Mouse (Mus musculus) midbrain, embryonic 14.5 days (tissue): ENCODE measurements around the gene Sms. TPM values are rescaled to one million over a fixed set of nuclear protein-coding genes. Genes with fewer than 3 reads are reported as not detected.

ENCODE experiments used
- ATAC-seq: fragments of 200-750 bp; cut with Nextera tagmentation; 2 replicates; pipeline ENCODE4 v1.8.0; 2017; ENCODE audit warnings: moderate number of reproducible peaks, moderate library complexity; ENCODE audit not compliant: low FRiP score, low TSS enrichment
- DNase-seq: peaks from one replicate; pipeline ENCODE4 v3.0.0-alpha.2; 2015
- H3K27ac ChIP-seq: fragments of 300-500 bp; sonication (generic); replicated peaks from 2 replicates; pipeline ENCODE4 v1.5.1; 2014; ENCODE audit warnings: mild to moderate bottlenecking, low read depth, low read length, moderate library complexity
- H3K27me3 ChIP-seq: fragments of 300-500 bp; sonication (generic); 2 replicates; pipeline ENCODE4 v1.6.1; 2014; ENCODE audit warnings: low read length, control low read depth, mixed read lengths; ENCODE audit not compliant: control insufficient read depth, insufficient read depth
- H3K36me3 ChIP-seq: fragments of 300-500 bp; sonication (generic); 2 replicates; pipeline ENCODE4 v1.6.1; 2014; ENCODE audit warnings: low read length, control low read depth; ENCODE audit not compliant: control insufficient read depth, insufficient read depth
- H3K4me1 ChIP-seq: fragments of 300-500 bp; sonication (generic); 2 replicates; pipeline ENCODE4 v1.6.1; 2014; ENCODE audit warnings: mild to moderate bottlenecking, antibody characterized with exemption, low read length, control low read depth; ENCODE audit not compliant: control insufficient read depth, insufficient read depth
- H3K4me2 ChIP-seq: fragments of 300-500 bp; sonication (generic); 2 replicates; pipeline ENCODE4 v1.6.1; 2014; ENCODE audit warnings: mild to moderate bottlenecking, low read length, moderate library complexity
- H3K4me3 ChIP-seq: fragments of 300-500 bp; sonication (generic); replicated peaks from 2 replicates; pipeline ENCODE4 v1.5.1; 2014; ENCODE audit warnings: low read depth, low read length
- H3K9ac ChIP-seq: fragments of 300-500 bp; sonication (generic); replicated peaks from 2 replicates; pipeline ENCODE4 v1.6.1; 2014; ENCODE audit warnings: mild to moderate bottlenecking, low read length, moderate library complexity
- H3K9me3 ChIP-seq: fragments of 300-500 bp; sonication (generic); 2 replicates; pipeline ENCODE4 v1.6.1; 2016; ENCODE audit warnings: low read length, control low read depth, mixed read lengths; ENCODE audit not compliant: control insufficient read depth
- WGBS: fragments of 180-500 bp; shearing (Covaris S2); extraction: QIAGEN DNeasy Blood & Tissue Kit; methylation state at CpG from one replicate; pipeline ENCODE4 v1.1.7; 2014; 5-methylcytosine and 5-hydroxymethylcytosine counted together
- polyA plus RNA-seq: library from polyadenylated mRNA; unstranded; fragments of >200 nt; fragmentation: Nextera tagmentation; extraction: Ambion mirVana; gene quantifications from 2 replicates; pipeline ENCODE4 v1.2.1, GENCODE M21; 2014

The Sms gene
- polyA plus RNA-seq, result 143 and 146 TPM in 2 replicates

DNA sequence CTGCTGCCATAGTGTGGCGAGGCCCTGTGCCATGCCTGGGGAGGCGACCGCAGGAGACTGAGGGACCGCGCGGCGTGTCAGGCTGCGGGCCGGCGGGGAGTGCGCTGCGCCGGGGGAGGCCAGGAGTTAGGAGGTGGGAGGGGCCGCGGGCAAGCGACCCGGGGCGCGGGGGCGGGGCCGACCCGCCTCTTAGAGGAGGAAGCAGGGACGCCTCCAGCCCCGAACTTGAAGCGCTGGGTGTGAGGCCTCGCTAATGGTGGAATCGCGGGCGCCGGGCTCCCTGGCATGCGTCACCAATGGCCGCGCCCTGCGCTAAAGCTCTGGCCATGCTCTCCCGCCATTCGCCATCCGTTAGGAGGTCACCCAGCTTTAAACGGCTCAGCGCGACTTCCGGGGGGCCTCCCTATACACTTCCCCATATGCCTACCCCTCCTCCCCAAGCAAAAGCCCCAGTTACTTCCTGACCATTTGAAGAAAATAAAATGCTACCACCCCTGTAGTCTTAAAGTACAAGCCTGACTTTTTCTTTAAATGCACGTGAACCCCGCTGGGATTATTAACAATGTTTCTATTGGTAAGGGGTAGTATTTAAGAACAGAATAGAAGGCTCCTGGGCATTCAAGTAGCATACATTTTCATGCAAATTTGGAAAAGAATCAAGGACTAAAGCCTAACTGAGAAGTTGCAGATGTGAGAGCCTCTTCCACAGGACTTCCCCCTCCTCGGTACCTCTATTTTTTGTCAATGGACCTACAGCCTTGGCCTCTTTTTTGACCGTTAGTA, at the start of gene Sms:
Gene Sms, minus strand, starts transcription at position 344 of the 783 bp plus-strand sequence.
- no peaks in the 10 kb centered on the region for H3K36me3 ChIP-seq
- H3K4me1 ChIP-seq, result 0 out of 2 replicates have a peak, but pooled peaks cover 2% of the 10 kb centered on the region
- no peaks in the 10 kb centered on the region for H3K27me3 ChIP-seq
- H3K4me2 ChIP-seq, result peak within 1 kb of the TSS; percentile 55
- H3K9me3 ChIP-seq, result no peaks in the 10 kb centered on the region
- H3K4me3 ChIP-seq, result peak within 1 kb of the TSS; percentile 59
- H3K9ac ChIP-seq, result peak within 1 kb of the TSS; percentile 81
- 23% methylated on average over 38 of the region's 45 CpGs for WGBS
- ATAC-seq (peak; percentile 85), DNase-seq (peak; percentile 82)
- peak within 1 kb of the TSS; percentile 94 for H3K27ac ChIP-seq

DNA sequence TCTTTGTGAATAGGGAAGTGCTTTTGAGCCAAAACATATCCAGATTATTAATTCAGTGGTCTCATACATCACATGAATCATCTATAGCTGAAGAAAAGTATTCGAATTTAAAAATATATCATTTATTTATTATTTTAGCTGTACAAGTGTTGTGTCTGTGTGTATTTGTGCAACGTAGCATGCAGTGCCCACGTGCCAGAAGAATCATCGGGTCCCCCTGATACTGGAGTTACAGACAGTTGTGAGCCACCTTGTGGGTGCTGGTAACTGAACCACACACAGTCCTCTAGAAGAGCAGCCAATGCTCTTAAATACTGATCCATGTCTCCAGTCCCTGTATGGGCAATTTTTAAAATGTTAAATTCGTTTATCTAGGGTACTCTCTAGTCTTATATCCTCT, 14.3 kb upstream of the Sms start:
- H3K4me3 ChIP-seq, result no peak overlapping the region
- ATAC-seq, result no peak
- no peak overlapping the region for H3K27ac ChIP-seq
- H3K4me1 ChIP-seq, result no peaks in the 10 kb centered on the region
- no peaks in the 10 kb centered on the region for H3K36me3 ChIP-seq
- no peaks in the 10 kb centered on the region for H3K9me3 ChIP-seq
- no peaks in the 10 kb centered on the region for H3K27me3 ChIP-seq
- no peak overlapping the region for H3K9ac ChIP-seq
- no peak overlapping the region for H3K4me2 ChIP-seq
- DNase-seq, result no peak
- 69% methylated on average over 5 of the region's 5 CpGs for WGBS

DNA sequence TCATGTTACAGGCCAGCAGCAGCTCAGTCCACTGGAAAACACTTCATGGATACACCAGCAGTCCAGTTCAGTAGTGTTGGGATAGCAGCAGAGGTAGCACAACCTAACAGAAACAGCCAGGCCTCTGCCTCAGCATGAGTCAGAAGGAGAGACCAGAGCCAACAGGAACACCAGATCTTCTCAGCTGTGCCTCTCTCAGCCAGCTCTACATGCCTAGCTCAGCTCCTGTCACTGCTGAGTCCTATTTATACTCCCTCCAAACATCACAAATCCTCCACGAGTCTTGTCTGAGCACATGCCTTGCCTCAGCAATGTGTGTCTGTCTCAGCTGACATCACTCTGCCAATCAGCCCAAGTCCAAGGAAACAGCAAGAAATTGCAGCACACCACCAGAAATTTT, 12.4 kb upstream of the Sms start:
- H3K9ac ChIP-seq, result no peak overlapping the region
- no peak overlapping the region for H3K4me3 ChIP-seq
- no peak overlapping the region for H3K27ac ChIP-seq
- ATAC-seq, result no peak
- H3K36me3 ChIP-seq, result no peaks in the 10 kb centered on the region
- no peaks in the 10 kb centered on the region for H3K9me3 ChIP-seq
- H3K4me2 ChIP-seq, result no peak overlapping the region
- H3K4me1 ChIP-seq, result no peaks in the 10 kb centered on the region
- 75% methylated on average over 1 of the region's 1 CpGs for WGBS
- no peak for DNase-seq
- no peaks in the 10 kb centered on the region for H3K27me3 ChIP-seq

DNA sequence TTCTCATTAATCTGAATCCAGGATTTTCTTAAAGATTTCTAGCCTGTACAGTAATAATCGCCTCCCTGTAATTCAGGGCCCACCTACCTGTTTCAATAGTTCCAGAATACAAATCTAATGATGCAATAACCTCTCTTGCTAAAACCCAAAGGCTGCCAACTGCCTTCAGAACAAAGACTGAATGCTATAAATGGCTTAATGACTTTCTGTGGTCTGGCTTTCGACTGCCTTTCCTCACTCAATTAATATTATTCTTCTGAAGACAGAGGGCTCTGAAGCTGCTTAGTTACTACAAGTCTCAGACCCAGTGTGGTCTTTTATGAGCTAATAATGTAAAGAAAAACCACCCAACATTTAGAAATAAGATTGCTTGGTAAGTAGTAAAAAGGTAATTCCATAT, 9.8 kb upstream of the Sms start:
- 79% methylated on average over 2 of the region's 2 CpGs for WGBS
- no peaks in the 10 kb centered on the region for H3K9me3 ChIP-seq
- ATAC-seq (no peak), DNase-seq (no peak)
- no peak overlapping the region for H3K4me3 ChIP-seq
- H3K9ac ChIP-seq, result no peak overlapping the region
- H3K27me3 ChIP-seq, result no peaks in the 10 kb centered on the region
- no peak overlapping the region for H3K27ac ChIP-seq
- no peaks in the 10 kb centered on the region for H3K4me1 ChIP-seq
- no peak overlapping the region for H3K4me2 ChIP-seq
- no peaks in the 10 kb centered on the region for H3K36me3 ChIP-seq

DNA sequence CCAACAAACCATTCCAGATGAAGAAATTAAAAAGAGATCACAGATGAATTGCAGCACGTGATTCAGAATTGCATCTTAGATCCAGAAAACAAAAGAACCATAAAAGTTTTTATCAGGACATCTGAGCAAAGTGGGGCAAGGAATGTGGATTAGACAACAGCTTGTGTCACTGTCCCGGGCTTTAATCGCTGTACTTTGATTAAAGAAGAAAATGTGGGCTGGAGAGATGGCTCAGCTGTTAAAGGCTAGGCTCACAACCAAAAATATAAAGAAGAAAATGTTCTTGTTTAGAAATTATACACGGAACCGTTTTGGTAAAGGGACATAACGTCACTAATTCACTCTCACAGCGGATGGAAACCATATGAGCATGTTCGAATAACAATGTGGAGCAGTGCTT, 7.9 kb upstream of the Sms start:
- H3K9ac ChIP-seq, result no peak overlapping the region
- no peak overlapping the region for H3K4me3 ChIP-seq
- ATAC-seq (no peak), DNase-seq (no peak)
- 82% methylated on average over 8 of the region's 8 CpGs for WGBS
- H3K27ac ChIP-seq, result no peak overlapping the region
- no peaks in the 10 kb centered on the region for H3K36me3 ChIP-seq
- no peak overlapping the region for H3K4me2 ChIP-seq
- H3K9me3 ChIP-seq, result no peaks in the 10 kb centered on the region
- H3K4me1 ChIP-seq, result no peaks in the 10 kb centered on the region
- H3K27me3 ChIP-seq, result no peaks in the 10 kb centered on the region

DNA sequence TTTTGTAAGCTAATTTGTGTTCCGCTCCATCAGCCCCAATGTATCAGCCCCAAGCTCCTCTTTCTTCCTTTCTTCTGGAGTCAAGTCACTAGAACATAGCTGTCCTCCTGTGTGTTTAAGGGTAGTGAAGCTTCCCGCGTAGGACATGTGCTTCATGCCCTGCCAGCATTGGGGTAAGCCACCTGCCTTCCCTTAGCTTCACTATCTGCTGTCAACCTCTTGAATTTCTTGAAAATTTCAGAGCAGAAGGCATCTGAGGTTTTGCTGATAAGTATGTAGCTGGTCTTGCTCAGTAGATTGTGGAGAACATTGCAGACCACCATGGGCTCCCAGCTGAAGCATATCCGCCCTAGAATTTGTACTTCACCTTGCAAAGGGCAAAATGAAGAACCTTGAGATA, 1.1 kb upstream of the Sms start:
- 78% methylated on average over 4 of the region's 4 CpGs for WGBS
- no peak for DNase-seq

DNA sequence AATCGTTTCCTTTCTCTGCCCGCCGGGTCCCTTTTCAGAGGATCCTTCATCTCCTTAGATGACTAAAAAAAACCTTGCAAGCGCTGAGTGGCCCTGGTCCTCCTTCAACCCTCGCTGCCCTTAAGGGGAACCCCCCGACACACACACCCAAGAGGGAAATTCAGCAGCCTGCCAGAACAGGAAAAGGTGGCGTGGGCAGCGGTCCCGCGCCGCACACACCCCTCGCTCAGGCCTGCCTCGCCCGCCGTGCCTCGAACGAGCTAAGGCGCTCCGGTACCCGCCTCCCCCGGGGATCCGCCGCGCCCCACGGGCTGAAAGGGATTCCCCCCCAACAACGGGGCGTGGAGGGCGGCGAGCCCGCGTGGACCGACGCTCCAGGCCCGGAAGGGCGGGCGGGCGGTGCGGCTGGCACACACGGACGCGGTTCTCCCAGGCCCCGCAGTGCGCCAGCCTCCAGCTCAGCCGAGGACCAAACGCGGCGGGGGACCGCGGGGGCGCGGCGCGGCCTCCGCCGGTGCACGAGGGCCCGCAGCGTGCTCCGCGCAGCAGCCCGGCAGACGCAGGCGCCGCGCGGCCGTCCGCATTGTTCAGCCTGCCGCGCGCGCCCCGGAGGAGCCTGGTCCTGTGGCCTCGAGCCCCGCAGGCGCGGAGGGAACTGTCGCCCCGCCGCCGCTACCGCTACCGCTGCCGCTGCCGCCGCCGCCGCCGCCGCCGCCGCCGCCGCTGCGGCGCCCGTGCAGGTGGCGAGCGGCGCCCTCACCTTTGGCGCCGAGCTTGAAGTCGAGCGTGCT, 747 bp downstream of the Sms start:
- Histone ChIP-seq H3K9me3 (no peaks in the 10 kb centered on the region), H3K36me3 (no peaks in the 10 kb centered on the region), H3K4me1 (0 out of 2 replicates have a peak, but pooled peaks cover 2% of the 10 kb centered on the region), H3K9ac (peak overlapping the region; percentile 81), H3K27ac (peak overlapping the region; percentile 94), H3K4me2 (peak overlapping the region; percentile 55), H3K4me3 (peak overlapping the region; percentile 59), H3K27me3 (no peaks in the 10 kb centered on the region)
- ATAC-seq, result peak; percentile 74
- DNase-seq, result peak; percentile 73
- WGBS, result 26% methylated on average over 87 of the region's 104 CpGs

More for the DNA sequence above, 1.1 kb upstream of the Sms start:
- Histone ChIP-seq H3K9me3 (no peaks in the 10 kb centered on the region), H3K4me1 (0 out of 2 replicates have a peak, but pooled peaks cover 2% of the 10 kb centered on the region), H3K36me3 (no peaks in the 10 kb centered on the region), H3K4me2 (no peak overlapping the region), H3K4me3 (no peak overlapping the region), H3K27me3 (no peaks in the 10 kb centered on the region), H3K9ac (no peak overlapping the region), H3K27ac (no peak overlapping the region)
- ATAC-seq, result no peak

DNA sequence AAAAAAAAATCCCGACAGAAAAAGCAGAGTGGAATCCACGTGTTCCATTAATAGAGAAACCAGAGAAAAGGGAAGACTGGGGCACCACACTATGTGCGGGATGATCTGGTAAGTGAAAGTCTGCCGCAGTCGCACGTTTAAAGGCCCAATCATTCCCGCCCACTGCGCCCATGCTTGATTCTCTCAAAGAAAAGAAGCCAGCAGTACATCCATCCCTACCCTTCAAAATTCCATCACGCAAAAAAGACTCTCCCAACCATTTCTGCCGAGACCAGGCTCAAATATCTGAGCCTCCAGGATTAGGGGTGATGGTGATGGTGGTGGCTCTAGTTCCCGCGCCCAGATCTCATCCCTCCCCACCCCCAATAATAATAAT, 1.3 kb downstream of the Sms start:
- 23% methylated on average over 12 of the region's 12 CpGs for WGBS
- Histone ChIP-seq H3K4me2 (peak overlapping the region; percentile 55), H3K36me3 (no peaks in the 10 kb centered on the region), H3K4me1 (0 out of 2 replicates have a peak, but pooled peaks cover 2% of the 10 kb centered on the region), H3K9ac (peak overlapping the region; percentile 81), H3K9me3 (no peaks in the 10 kb centered on the region), H3K27ac (peak overlapping the region; percentile 94), H3K27me3 (no peaks in the 10 kb centered on the region), H3K4me3 (peak overlapping the region; percentile 59)
- DNase-seq (peak; percentile 56), ATAC-seq (peak; percentile 12; the same call in 1 of the 2 replicates)
